Mouse (Mus musculus) C2C12 (cell line): Measurements from ENCODE around the gene Dock4.

Experiments used
- CTCF ChIP-seq: IDR thresholded peaks from one replicate; pipeline ENCODE4 v1.5.1; 2011; ENCODE audit not compliant: control insufficient read depth, insufficient read depth, insufficient read length
- MYOG ChIP-seq: IDR thresholded peaks from one replicate; pipeline ENCODE4 v1.6.1; 2011; ENCODE audit not compliant: control insufficient read depth, insufficient read length; ENCODE audit errors: extremely low read depth

DNA sequence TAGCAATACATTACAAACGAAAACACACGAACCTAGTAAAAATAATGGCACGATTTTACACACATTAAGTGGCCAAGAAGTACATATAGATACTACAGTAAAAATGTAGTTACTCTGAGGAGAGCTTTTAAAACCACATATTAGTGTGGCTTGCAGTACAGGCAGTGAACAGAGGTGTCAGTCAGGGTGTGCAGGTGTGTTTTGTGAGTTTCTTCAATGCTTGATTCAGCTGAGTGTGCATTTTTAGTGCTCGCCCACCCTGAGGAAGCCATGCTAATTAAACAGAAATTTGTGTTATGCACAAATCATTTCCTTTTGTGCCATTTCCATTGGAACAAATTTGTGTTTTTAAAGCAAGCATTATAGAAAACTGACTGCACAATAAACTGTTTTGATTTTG is 77.3 kb downstream of the Dock4 start:
- TF ChIP-seq CTCF (no peak), MYOG (no peak)
